Mouse (Mus musculus) testis, adult 2 months (tissue): ENCODE results near the gene Cryga. TPM values are rescaled to one million over a fixed set of nuclear protein-coding genes. Genes with fewer than 3 reads are reported as not detected.

Source experiments
- H3K27ac ChIP-seq: fragments of 200-500 bp; 2 replicates; pipeline ENCODE4 v1.5.1; 2012; ENCODE audit warnings: low read depth, low read length; ENCODE audit not compliant: control insufficient read depth, insufficient read depth
- H3K27me3 ChIP-seq: fragments of 200-500 bp; 2 replicates; pipeline ENCODE4 v1.6.1; 2012; ENCODE audit warnings: mild to moderate bottlenecking, low read length, moderate library complexity; ENCODE audit not compliant: control insufficient read depth, insufficient read depth
- H3K36me3 ChIP-seq: fragments of 200-500 bp; 2 replicates; pipeline ENCODE4 v1.6.1; 2012; ENCODE audit warnings: mild to moderate bottlenecking, low read length; ENCODE audit not compliant: control insufficient read depth, insufficient read depth
- H3K4me1 ChIP-seq: fragments of 200-500 bp; 2 replicates; pipeline ENCODE4 v1.6.1; 2012; ENCODE audit warnings: low read length; ENCODE audit not compliant: control insufficient read depth, insufficient read depth
- H3K4me3 ChIP-seq: fragments of 200-500 bp; 2 replicates; pipeline ENCODE4 v1.5.1; 2012; ENCODE audit warnings: low read depth, mild to moderate bottlenecking, low read length, moderate library complexity, mixed read lengths; ENCODE audit not compliant: control insufficient read depth
- CTCF ChIP-seq: fragments of 200-500 bp; IDR thresholded peaks from 2 replicates; pipeline ENCODE4 v1.5.1; 2012; ENCODE audit warnings: low read depth, mild to moderate bottlenecking, inconsistent platforms, low read length, moderate library complexity; ENCODE audit not compliant: control insufficient read depth, insufficient read depth, insufficient replicate concordance
- POLR2A ChIP-seq: fragments of 200-500 bp; IDR thresholded peaks from 2 replicates; pipeline ENCODE4 v1.6.1; 2012; ENCODE audit warnings: low read depth, mild to moderate bottlenecking, inconsistent platforms, low read length, moderate library complexity; ENCODE audit not compliant: control insufficient read depth
- polyA plus RNA-seq: library from polyadenylated mRNA; depleted of rRNA; stranded (reverse); fragments of >200 nt; gene quantifications from 2 replicates; pipeline ENCODE4 v1.2.3, GENCODE M21; 2012; rRNA removed

Cryga gene
- not detected in 2 replicates for polyA plus RNA-seq

DNA sequence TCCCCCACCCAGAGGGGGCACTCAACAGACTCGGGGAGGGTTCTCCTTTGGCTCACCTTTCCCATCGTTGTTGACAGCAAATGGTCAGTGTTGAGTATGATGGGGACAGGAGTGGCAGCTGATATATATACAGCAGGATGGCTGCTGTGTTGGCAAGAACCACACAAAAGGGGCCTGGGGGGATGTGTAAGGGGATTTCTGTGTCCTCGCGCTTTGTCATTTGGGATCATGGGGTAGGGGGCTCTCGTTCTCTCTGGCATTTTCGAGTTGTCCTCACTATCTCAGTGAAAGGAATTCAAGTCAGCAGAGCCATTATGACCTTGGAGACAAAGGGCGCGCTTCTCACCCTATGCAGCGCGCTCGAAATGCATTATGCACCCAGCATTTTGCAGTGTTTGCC is at the start of gene Cryga:
Gene Cryga (minus strand): TSS at position 101 of the 400 bp plus-strand sequence.
- Histone ChIP-seq H3K4me1 (peaks cover 11% of the 10 kb centered on the region), H3K36me3 (no peaks in the 10 kb centered on the region), H3K27ac (no peak within 1 kb of the TSS), H3K4me3 (no peak within 1 kb of the TSS), H3K27me3 (no peaks in the 10 kb centered on the region)
- TF ChIP-seq POLR2A, result no peak
- no peak for TF ChIP-seq CTCF

DNA sequence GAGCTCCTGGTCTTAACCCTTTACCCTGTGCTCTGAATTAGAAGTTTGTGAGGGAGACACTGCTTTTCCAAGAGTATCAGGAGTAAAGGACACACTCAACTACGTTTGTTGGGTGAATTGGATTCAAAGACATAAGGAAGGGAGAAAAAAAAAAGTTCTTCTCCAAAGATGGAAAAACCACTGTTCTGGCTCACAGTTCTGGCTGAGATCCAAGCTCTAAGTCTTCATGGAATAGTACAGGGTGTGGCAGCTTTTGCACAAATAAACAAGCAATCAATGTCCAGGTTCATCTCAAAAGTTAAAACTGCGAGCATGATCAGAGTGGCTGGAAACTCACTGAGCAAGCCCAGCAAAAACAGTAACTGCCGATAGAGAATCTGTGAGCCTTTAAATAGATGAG is 44.8 kb upstream of the Cryga start:
- no peak for TF ChIP-seq CTCF
- no peak for TF ChIP-seq POLR2A
- Histone ChIP-seq H3K4me3 (no peak overlapping the region), H3K36me3 (no peaks in the 10 kb centered on the region), H3K27ac (no peak overlapping the region), H3K4me1 (no peaks in the 10 kb centered on the region), H3K27me3 (no peaks in the 10 kb centered on the region)

- Histone ChIP-seq H3K27ac (no peak overlapping the region), H3K4me1 (no peaks in the 10 kb centered on the region), H3K27me3 (no peaks in the 10 kb centered on the region), H3K36me3 (no peaks in the 10 kb centered on the region), H3K4me3 (no peak overlapping the region)
- TF ChIP-seq CTCF (no peak), POLR2A (no peak)
These were observed 44.2 kb upstream of the Cryga start for GRCm38 (mm10) chr1:65147326-65147725.

DNA sequence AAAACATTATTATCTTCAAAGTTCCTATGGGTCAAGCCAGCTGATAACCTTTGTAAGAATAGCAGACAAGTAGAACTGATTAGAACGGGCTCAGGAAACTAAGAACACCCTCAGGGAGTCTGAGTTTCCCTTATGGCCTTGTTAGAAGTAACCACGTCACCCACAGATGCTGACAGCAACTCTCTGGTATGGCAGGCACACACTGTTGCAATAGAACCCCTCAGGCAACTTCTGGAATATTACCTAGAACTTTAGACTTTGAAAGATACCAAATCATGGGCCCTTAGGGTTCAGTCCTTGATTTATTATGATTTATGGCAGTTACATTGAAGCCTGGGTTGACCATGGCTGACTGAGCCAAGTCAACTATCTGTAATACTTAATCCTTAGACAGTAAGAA is 43.4 kb upstream of the Cryga start:
- H3K27me3 ChIP-seq, result no peaks in the 10 kb centered on the region
- H3K27ac ChIP-seq, result no peak overlapping the region
- TF ChIP-seq POLR2A (no peak), CTCF (no peak)
- H3K4me3 ChIP-seq, result no peak overlapping the region
- H3K36me3 ChIP-seq, result no peaks in the 10 kb centered on the region
- no peaks in the 10 kb centered on the region for H3K4me1 ChIP-seq

GRCm38 (mm10) chr1:65144783-65145182 is 41.6 kb upstream of the Cryga start:
- TF ChIP-seq POLR2A, result no peak
- no peak for TF ChIP-seq CTCF
- Histone ChIP-seq H3K36me3 (no peaks in the 10 kb centered on the region), H3K4me1 (no peaks in the 10 kb centered on the region), H3K4me3 (no peak overlapping the region), H3K27me3 (no peaks in the 10 kb centered on the region), H3K27ac (no peak overlapping the region)

DNA sequence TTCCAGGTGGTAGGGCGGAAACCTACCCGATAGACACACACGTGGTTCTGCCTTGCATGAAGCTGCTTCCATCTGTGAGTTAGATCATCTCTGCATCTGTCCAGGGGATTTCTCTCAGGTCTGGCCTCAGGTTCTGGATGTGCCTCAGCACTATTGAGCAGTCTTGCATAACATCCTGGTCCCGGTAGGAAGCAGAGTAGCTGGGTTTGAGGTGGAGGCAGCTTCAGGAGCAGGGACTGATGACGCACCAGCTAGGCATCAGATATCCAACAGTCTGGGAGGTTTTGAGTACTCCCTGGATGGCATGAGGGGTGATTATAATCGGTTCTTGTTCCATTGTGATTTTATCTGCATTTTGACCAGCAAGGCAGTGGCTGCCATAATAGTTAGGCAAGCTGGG is 34.4 kb upstream of the Cryga start:
- TF ChIP-seq POLR2A (no peak), CTCF (no peak)
- Histone ChIP-seq H3K27me3 (no peaks in the 10 kb centered on the region), H3K4me1 (no peaks in the 10 kb centered on the region), H3K4me3 (no peak overlapping the region), H3K27ac (no peak overlapping the region), H3K36me3 (no peaks in the 10 kb centered on the region)

GRCm38 (mm10) chr1:65132833-65133232 is 29.7 kb upstream of the Cryga start:
- H3K27ac ChIP-seq, result no peak overlapping the region
- H3K4me3 ChIP-seq, result no peak overlapping the region
- no peaks in the 10 kb centered on the region for H3K4me1 ChIP-seq
- TF ChIP-seq CTCF, result no peak
- TF ChIP-seq POLR2A, result no peak
- H3K27me3 ChIP-seq, result no peaks in the 10 kb centered on the region
- no peaks in the 10 kb centered on the region for H3K36me3 ChIP-seq

DNA sequence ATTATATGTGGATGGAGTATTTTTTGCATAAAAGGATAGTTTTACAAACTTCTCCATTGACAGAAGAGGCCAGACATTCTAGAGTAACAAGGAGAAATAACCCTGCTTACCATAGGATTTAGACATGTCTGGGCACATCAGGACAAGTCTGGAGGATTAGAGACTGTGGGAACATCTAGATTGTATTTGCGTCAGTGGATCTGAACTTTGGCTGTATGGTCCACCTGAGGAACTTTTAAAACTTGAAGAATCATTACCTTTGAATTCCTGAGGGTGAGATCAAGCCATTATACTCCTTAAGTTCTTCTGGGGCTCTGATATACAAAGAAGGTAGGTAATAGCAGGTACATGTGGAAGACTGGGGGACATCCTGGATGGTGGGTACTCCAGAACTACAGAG is 28.5 kb upstream of the Cryga start:
- no peaks in the 10 kb centered on the region for H3K27me3 ChIP-seq
- TF ChIP-seq POLR2A (no peak), CTCF (no peak)
- H3K4me3 ChIP-seq, result no peak overlapping the region
- no peaks in the 10 kb centered on the region for H3K36me3 ChIP-seq
- H3K27ac ChIP-seq, result no peak overlapping the region
- H3K4me1 ChIP-seq, result no peaks in the 10 kb centered on the region
